Mouse (Mus musculus): ENCODE data around the gene Hnrnpa1.

Hnrnpa1 gene

DNA sequence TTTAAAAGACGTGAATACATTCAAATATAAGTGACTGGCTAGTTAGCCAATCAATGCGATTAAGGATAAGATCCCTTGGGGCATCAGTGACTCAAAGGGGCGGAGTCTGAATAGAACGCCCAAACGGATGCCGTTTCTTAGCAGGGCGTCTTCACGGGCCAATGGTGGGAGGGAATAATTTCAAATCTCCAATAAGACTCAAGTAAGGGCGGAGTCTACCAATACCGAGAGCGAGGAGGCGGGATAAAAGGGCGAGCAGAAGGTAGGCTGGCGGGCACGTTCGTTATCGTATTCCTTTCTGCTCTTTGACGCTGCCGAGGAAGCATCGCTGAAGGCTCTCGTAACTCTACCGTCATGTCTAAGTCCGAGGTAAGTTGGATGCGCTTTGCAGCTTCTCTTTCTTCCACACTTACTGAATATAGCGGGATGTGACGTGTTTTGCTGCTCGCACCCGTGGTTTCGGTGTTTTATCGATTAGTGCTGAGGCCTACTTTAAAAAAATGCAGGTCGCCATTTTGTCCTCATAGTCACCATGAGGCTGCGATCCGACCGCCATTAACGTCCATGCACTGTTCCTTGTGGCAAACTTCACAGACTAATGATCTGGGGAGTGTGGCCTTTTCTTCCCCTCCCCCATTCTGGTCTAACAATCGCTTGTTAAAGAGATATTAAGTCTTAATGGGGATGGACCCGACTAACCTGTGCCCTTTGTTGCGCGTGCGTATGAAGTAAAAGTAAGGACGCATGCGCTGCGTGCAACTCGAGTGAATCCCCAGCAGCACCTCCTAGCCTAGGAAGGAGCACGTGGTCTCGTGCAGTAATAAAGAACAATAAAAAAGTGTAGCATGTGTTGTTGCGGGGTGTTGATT lies at the start of gene Hnrnpa1:
TSS of gene Hnrnpa1 (plus strand) at position 273 of the 869 bp plus-strand sequence.
- peak; percentile 77 for DNase-seq (ENCODE audit: low spot score)

DNA sequence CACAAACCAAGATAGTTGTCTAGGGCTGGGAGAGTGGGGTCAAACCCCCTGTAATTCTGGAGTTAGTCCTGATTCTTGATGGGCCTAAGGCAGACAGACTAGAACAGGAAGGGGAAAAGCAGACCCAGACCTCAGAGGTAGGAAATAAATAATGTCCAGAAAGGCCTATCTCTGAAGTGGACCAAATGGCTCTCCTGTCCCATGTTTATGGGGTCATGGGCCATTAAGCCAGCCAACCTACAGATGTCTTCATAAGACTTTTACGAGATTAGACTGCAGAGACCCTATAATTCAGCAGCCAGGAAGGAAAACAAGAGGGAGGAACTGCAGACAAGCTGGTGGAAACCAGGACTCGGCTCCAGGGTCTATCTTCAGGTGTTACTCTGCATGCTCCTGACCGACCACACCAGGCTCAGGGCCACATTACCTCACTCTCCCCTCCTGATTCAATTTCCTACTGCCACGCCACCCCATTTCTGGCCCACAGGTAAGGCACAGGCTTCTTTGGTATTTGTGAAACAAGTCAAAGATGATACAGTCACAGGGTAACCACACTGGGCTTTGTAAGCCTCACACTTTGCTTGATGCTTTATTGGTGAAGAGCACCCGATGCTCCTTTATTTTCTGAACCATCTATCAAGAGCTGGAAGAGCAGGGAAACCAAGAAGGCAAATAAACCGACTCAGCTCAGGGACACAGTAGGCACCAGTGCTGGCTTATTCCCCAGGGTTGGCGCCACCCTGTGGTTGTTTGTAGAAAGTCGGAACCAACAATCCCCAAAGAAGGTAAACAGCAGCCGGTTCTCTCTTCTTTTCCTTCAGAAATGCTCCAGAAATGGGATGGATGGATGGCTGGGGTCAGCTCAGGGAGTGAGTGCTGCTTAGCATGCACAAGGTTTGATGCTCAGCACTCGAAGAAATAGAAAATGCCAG lies 49.4 kb upstream of the Hnrnpa1 start:
- no peak for DNase-seq (ENCODE audit: low spot score)

DNA sequence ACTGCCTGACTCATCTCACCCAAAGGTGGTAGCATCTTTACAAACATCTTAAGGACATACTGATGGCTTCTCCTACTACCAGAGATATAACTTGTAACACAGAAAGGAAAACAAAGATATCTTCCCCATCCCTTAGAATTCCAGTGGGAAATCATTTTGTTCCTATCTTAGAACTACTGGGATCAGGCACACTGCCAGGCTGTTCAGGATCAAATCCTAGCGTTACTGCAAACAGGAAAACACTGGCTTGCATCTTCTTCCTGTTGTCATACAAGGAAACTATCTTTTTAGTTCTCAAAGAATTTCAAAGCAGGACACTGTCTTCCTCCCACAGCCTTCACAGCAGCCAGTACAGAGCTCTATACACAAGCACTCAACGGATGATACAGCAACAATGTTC lies 46.6 kb upstream of the Hnrnpa1 start:
- DNase-seq (ENCODE audit: low spot score): no peak

DNA sequence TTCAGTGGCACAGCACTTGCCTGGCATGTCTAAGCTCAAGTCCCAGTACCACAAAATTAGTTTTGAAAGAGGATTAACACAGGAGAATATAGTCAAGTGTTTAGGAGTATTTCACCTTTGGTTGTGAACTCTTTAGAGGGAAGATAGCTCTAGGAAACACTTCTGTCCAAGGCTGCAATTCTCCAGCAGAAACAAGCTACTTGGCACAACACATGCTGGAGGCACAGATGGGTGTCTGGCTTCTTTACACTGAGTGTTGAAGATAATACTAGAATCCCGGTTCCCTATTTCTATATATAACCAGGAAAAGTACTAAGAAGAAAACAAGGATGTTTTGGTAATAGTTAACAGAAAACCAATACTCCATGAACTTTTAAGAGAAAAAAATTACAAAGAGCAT lies 43.4 kb upstream of the Hnrnpa1 start:
- no peak for DNase-seq (ENCODE audit: low spot score)

GRCm38 (mm10) chr15:103197785-103198184 lies 42.4 kb upstream of the Hnrnpa1 start:
- no peak for DNase-seq (ENCODE audit: low spot score)

- DNase-seq (ENCODE audit: low spot score): no peak
Observed at GRCm38 (mm10) chr15:103202088-103202793, 38.0 kb upstream of the Hnrnpa1 start.

DNA sequence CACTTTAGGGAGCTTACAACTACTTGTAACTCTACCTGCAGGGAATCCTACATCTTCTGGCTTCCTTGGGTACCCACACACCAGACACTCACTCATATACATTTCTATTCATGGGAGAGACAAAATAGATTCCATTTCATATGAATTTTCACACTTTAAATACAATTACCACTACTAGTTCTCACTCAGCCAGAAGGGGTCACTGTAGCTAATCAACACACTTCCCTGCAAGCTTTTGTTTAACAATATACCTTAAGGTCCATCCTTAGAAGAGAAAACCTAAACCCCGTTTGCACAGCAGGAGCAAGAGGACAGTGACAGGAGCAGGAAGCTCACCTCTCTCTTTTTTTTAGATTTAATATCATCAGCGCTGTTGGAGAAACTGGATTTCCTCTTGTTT lies 35.1 kb upstream of the Hnrnpa1 start:
- DNase-seq (ENCODE audit: low spot score): no peak

GRCm38 (mm10) chr15:103214149-103214548 lies 26.1 kb upstream of the Hnrnpa1 start:
- DNase-seq (ENCODE audit: low spot score): no peak

DNA sequence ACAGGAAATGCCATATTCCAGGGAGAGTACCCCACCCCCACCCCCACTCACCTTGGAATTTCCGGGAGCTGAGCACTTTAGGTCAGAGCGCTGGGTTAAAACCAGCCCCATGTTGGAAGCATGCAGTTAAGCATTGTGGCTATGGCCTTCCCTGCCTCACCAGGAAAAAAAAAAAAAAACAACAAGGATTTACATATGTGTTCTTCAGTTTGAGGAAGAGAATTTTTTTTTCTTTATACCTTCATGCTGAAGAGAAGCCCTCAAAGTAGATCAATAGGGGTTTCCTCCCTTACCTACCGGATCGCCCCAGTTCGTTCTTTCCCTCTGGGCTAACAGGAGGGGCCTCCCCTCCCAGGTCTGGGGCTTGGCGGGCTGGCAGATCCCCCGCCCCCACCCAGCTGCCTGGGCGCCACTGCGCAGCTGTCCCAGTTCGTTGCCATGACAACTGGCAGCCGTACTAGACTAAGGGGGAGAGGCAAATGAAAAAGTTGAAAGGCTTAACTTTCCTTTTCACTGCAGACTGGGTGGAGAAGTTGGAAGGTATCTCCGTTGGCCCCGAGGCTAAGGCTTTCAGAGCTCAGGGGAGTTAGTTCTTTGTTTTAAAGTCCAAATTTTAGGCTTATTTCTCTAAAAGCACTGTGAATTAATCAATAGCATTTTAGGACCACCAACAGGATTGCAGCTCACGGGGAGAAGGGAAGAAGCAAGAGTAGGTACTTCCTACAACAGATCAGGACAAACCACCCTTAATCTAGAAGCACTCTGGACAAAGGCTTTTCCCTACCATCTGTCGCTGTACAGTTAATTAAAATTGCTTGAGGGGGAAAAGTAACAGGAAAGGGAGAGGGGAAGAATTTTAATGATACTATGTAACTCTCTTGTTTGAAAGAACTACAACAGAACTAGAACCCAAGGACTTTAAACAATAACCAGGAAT lies 25.0 kb upstream of the Hnrnpa1 start:
- peak; percentile 80 for DNase-seq (ENCODE audit: low spot score)

DNA sequence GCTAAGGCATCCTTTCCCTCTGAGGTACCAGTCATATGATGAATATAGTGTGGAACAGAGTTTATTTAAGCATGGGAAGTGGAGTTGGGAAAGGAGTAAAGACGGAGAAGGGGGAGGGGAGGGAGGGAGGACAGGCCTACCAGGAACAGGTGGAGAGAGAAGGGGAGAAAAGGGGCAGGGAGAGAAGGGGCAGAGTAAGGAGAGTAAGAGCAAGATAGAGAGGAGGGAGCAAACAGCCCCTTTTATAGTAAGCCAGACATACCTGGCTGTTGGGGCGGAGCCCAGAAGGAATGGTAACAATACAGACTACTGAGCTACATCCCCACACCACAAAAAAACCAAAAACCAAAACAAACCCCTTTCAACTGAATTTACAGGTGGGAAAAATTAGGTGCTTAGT lies 24.2 kb upstream of the Hnrnpa1 start:
- DNase-seq (ENCODE audit: low spot score): no peak

DNA sequence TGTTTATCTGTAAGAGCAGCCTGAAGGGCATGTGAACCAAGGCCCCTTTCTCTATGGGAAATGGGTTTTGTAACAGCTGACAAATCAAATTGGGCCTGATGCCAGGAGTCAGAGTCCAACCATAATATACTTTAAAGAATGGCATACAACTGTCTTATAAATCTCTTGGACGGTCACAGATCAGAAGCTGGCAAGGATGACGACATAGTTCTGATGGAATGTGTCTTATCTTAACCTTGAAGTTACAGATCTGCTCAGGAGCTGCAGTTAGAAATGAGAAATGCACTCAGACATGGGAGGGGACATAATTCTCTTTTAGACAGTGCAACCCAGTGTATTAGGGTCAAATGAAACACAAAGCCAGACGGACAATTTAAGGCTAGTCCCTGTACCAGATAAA lies 19.4 kb upstream of the Hnrnpa1 start:
- DNase-seq (ENCODE audit: low spot score): no peak

DNA sequence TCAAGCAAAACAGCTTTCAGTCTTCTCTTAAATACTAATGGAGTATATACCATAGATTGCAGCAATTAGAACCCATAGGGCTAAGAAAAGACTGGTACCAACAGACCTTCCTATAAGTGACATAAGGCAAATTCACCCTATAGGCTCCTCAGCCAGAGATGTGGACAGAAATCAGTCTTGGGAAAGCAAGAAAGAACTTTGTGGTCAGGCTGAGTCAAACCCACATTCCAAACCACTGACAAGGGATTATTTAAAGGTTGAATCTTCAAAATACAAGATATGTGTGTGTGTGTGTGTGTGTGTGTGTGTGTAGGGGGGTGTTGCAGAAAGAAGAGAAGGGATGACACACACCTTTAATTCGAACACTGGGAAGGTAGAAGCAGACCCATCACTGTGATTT lies 18.8 kb upstream of the Hnrnpa1 start:
- no peak for DNase-seq (ENCODE audit: low spot score)

GRCm38 (mm10) chr15:103224161-103224560 lies 16.1 kb upstream of the Hnrnpa1 start:
- no peak for DNase-seq (ENCODE audit: low spot score)

- DNase-seq (ENCODE audit: low spot score): no peak
Observed at GRCm38 (mm10) chr15:103227022-103227421, 13.2 kb upstream of the Hnrnpa1 start.

DNA sequence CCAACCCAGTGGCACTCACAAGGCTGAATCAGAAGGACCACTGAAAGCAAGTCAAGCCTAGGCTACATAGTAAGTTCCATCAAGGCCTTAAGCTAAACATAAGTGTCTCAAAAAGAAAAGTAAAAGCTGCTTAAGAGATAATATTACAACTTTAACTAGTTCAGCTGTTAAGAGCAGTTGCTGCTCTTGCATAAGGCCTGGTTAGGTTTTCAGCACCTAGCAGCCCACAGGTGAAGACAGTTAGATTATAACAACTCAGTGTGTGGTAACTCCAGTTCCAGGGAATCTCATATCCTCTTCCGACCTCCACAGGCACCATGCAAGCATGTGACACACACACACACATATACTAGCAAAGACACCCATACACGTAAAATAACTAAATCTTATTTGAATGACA lies 12.7 kb upstream of the Hnrnpa1 start:
- DNase-seq (ENCODE audit: low spot score): no peak

DNA sequence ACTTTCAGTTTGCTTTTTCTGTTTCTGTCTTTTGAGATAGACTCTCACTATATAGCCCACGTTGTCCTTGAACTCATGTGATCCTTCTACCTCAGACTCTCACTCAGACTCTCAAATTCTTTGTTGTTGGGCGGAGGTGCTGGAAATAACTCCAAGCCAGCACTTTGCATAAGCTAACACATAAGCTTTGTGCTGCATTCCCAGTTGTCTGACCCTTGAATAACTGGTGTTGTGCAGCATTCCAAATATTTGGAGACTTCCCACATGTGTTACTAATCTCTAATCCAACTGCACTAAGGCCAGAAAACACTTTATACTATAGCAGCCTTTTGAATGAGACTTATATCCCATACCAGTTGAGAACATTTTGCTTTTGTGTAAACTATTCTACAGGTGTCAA lies 11.3 kb upstream of the Hnrnpa1 start:
- DNase-seq (ENCODE audit: low spot score): no peak

GRCm38 (mm10) chr15:103233119-103233518 lies 7.1 kb upstream of the Hnrnpa1 start:
- DNase-seq (ENCODE audit: low spot score): no peak

DNA sequence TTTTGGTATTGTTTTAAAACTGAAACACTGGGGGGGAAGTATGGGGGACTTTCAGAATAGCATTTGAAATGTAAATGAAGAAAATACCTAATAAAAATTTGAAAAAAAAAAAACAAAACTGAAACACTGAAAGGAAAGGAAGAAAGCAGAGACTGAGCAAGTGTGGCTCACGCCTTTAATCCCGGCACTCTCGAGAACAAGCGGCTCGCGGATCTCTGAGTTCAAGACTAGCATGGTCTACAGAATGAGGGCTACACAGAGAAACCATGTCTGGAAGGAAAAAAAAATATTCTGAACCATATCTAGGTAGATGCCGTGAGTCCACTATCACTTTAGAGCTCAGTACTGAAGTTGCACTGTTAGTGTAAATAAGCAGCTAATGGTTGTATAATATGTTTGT lies 2.9 kb upstream of the Hnrnpa1 start:
- no peak for DNase-seq (ENCODE audit: low spot score)

GRCm38 (mm10) chr15:103239130-103239684 lies 1.0 kb upstream of the Hnrnpa1 start:
- peak; percentile 74 for DNase-seq (ENCODE audit: low spot score)

- peak; percentile 93 for DNase-seq (ENCODE audit: low spot score)
Observed at GRCm38 (mm10) chr15:103239685-103240159, 510 bp upstream of the Hnrnpa1 start, which contains the start of gene Cbx5. Gene Cbx5 (minus strand): TSS chr15:103239816.

All from ovary, postnatal 14 days (tissue).